Mouse (Mus musculus) kidney, adult 2 months (tissue): ENCODE measurements around the gene Actbl2.

Experiments used
- CTCF ChIP-seq: fragments of 200-500 bp; conservative IDR thresholded peaks from 2 replicates; pipeline ENCODE4 v1.5.1; 2011; ENCODE audit warnings: low read depth, mild to moderate bottlenecking, control low read depth, low read length, moderate library complexity, mixed read lengths; ENCODE audit not compliant: insufficient read depth, insufficient read length
- POLR2A ChIP-seq: fragments of 200-500 bp; IDR thresholded peaks from one replicate; pipeline ENCODE4 v1.6.1; 2011; ENCODE audit warnings: low read depth, low read length, control low read depth

- no peak for TF ChIP-seq CTCF
- no peak for TF ChIP-seq POLR2A
These were observed 17.1 kb downstream of the Actbl2 start for GRCm38 (mm10) chr13:111271868-111272267.
